Mouse (Mus musculus) E14TG2a.4 (cell line): Measurements from ENCODE around the gene Ccdc188.

Source experiments
- CTCF ChIP-seq: conservative IDR thresholded peaks from 2 replicates; pipeline ENCODE4 v1.5.1; 2014; ENCODE audit warnings: low read length
- NANOG ChIP-seq: IDR thresholded peaks from 2 replicates; pipeline ENCODE4 v1.6.1; 2014; ENCODE audit warnings: borderline replicate concordance, low read length, mixed read lengths
- POU5F1 ChIP-seq: IDR thresholded peaks from 2 replicates; pipeline ENCODE4 v1.6.1; 2014; ENCODE audit warnings: low read length, borderline replicate concordance

GRCm38 (mm10) chr16:18187221-18187620 lies 30.5 kb upstream of the Ccdc188 start:
- TF ChIP-seq CTCF (no peak), POU5F1 (no peak), NANOG (no peak)
